Mouse (Mus musculus) olfactory bulb, adult 2 months (tissue): ENCODE data around the gene Car6.

Experiments used
- CTCF ChIP-seq: fragments of 200-500 bp; IDR thresholded peaks from 2 replicates; pipeline ENCODE4 v1.5.1; 2012; ENCODE audit warnings: low read depth, mild to moderate bottlenecking, low read length, moderate library complexity; ENCODE audit not compliant: insufficient read depth
- POLR2A ChIP-seq: fragments of 200-500 bp; IDR thresholded peaks from 2 replicates; pipeline ENCODE4 v1.6.1; 2012; ENCODE audit warnings: mild to moderate bottlenecking, low read depth, low read length, moderate library complexity; ENCODE audit not compliant: insufficient read depth

- TF ChIP-seq POLR2A, result no peak
- TF ChIP-seq CTCF, result no peak
Measured at GRCm38 (mm10) chr4:150202702-150203101, 1.6 kb upstream of the Car6 start.
